Mouse (Mus musculus) thymus, adult 2 months (tissue): ENCODE data around the gene Ngp. TPM values are rescaled to one million over a fixed set of nuclear protein-coding genes. Genes with fewer than 3 reads are reported as not detected.
"Not testable (repeated sequence)": the region's sequence is repeated elsewhere in the genome, so short reads cannot be mapped to it uniquely, and the experiment has no call there.

Experiments
- DNase-seq: peaks from one replicate; pipeline ENCODE4 v3.0.0; 2021
- H3K27ac ChIP-seq: fragments of 200-500 bp; 2 replicates; pipeline ENCODE4 v1.5.1; 2012; ENCODE audit warnings: low read length, control low read depth; ENCODE audit not compliant: control insufficient read depth, insufficient read depth
- H3K27me3 ChIP-seq: fragments of 200-500 bp; 2 replicates; pipeline ENCODE4 v1.6.1; 2012; ENCODE audit warnings: mild to moderate bottlenecking, low read length, moderate library complexity, mixed read lengths; ENCODE audit not compliant: control insufficient read depth, insufficient read depth
- H3K36me3 ChIP-seq: fragments of 200-500 bp; 2 replicates; pipeline ENCODE4 v1.6.1; 2012; ENCODE audit warnings: mild to moderate bottlenecking, low read length, moderate library complexity; ENCODE audit not compliant: control insufficient read depth, insufficient read depth
- H3K4me1 ChIP-seq: fragments of 200-500 bp; replicated peaks from 2 replicates; pipeline ENCODE4 v1.6.1; 2012; ENCODE audit warnings: low read length; ENCODE audit not compliant: control insufficient read depth, insufficient read depth
- H3K4me3 ChIP-seq: fragments of 200-500 bp; 2 replicates; pipeline ENCODE4 v1.5.1; 2012; ENCODE audit warnings: mild to moderate bottlenecking, low read length, control low read depth, moderate library complexity; ENCODE audit not compliant: control insufficient read depth, insufficient read depth
- CTCF ChIP-seq: fragments of 200-500 bp; IDR thresholded peaks from 2 replicates; pipeline ENCODE4 v1.5.1; 2012; ENCODE audit warnings: mild to moderate bottlenecking, control low read depth, low read length, moderate library complexity, borderline replicate concordance; ENCODE audit not compliant: control insufficient read depth, poor library complexity, insufficient read depth; ENCODE audit errors: extremely low read depth
- POLR2A ChIP-seq: fragments of 200-500 bp; IDR thresholded peaks from 2 replicates; pipeline ENCODE4 v1.6.1; 2012; ENCODE audit warnings: mild to moderate bottlenecking, low read length, control low read depth, moderate library complexity; ENCODE audit not compliant: control insufficient read depth, poor library complexity, insufficient read depth; ENCODE audit errors: extremely low read depth
- WGBS: fragments of 180-500 bp; shearing (Covaris S2); methylation state at CpG from one replicate; pipeline ENCODE4 v1.1.7; 2018; 5-methylcytosine and 5-hydroxymethylcytosine counted together
- polyA plus RNA-seq: library from polyadenylated mRNA; depleted of rRNA; stranded (reverse); fragments of >200 nt; gene quantifications from 2 replicates; pipeline ENCODE4 v1.2.3, GENCODE M21; 2012; rRNA removed

Ngp gene
- polyA plus RNA-seq: 10.6 and 19.4 TPM in 2 replicates

GRCm38 (mm10) chr9:110419511-110420112 lies at the start of gene Ngp:
Ngp (plus strand) TSS chr9:110419747.
- no peak for DNase-seq
- WGBS: 96% methylated on average over 12 of the region's 12 CpGs
- no peak within 1 kb of the TSS for H3K4me3 ChIP-seq
- H3K4me1 ChIP-seq: no peaks in the 10 kb centered on the region
- no peak within 1 kb of the TSS for H3K27ac ChIP-seq
- TF ChIP-seq POLR2A (no peak), CTCF (no peak)
- H3K36me3 ChIP-seq: no peaks in the 10 kb centered on the region
- H3K27me3 ChIP-seq: no peaks in the 10 kb centered on the region

- no peak overlapping the region for H3K27ac ChIP-seq
- no peaks in the 10 kb centered on the region for H3K4me1 ChIP-seq
- no peak for DNase-seq
- TF ChIP-seq POLR2A (no peak), CTCF (no peak)
- H3K36me3 ChIP-seq: peaks cover 4% of the 10 kb centered on the region
- H3K4me3 ChIP-seq: no peak overlapping the region
- no peaks in the 10 kb centered on the region for H3K27me3 ChIP-seq
- WGBS: 95% methylated on average over 3 of the region's 3 CpGs
Measured at GRCm38 (mm10) chr9:110369860-110370259, 49.7 kb upstream of the Ngp start.

- H3K4me3 ChIP-seq: no peak overlapping the region
- peaks cover 13% of the 10 kb centered on the region for H3K36me3 ChIP-seq
- no peaks in the 10 kb centered on the region for H3K4me1 ChIP-seq
Measured at GRCm38 (mm10) chr9:110373871-110374270, 45.7 kb upstream of the Ngp start.

GRCm38 (mm10) chr9:110375668-110376067 lies 43.9 kb upstream of the Ngp start:
- WGBS: 97% methylated on average over 3 of the region's 3 CpGs

More at GRCm38 (mm10) chr9:110373871-110374270, 45.7 kb upstream of the Ngp start:
- DNase-seq: no peak
- Histone ChIP-seq H3K27ac (no peak overlapping the region), H3K27me3 (no peaks in the 10 kb centered on the region)
- WGBS: 97% methylated on average over 13 of the region's 13 CpGs
- TF ChIP-seq POLR2A (no peak), CTCF (no peak)

GRCm38 (mm10) chr9:110377655-110378054 lies 41.9 kb upstream of the Ngp start:
- H3K27me3 ChIP-seq, H3K4me1 ChIP-seq, H3K4me3 ChIP-seq, H3K27ac ChIP-seq, DNase-seq: not testable (repeated sequence)
- peaks cover 12% of the 10 kb centered on the region for H3K36me3 ChIP-seq
- 91% methylated on average over 15 of the region's 15 CpGs for WGBS

More at GRCm38 (mm10) chr9:110375668-110376067, 43.9 kb upstream of the Ngp start:
- no peaks in the 10 kb centered on the region for H3K4me1 ChIP-seq
- H3K4me3 ChIP-seq: no peak overlapping the region
- no peak for DNase-seq
- no peak overlapping the region for H3K27ac ChIP-seq
- no peaks in the 10 kb centered on the region for H3K27me3 ChIP-seq
- peaks cover 13% of the 10 kb centered on the region for H3K36me3 ChIP-seq
- TF ChIP-seq POLR2A (no peak), CTCF (no peak)

GRCm38 (mm10) chr9:110379361-110379760 lies 40.2 kb upstream of the Ngp start:
- no peaks in the 10 kb centered on the region for H3K27me3 ChIP-seq
- H3K36me3 ChIP-seq: peaks cover 24% of the 10 kb centered on the region
- WGBS: 96% methylated on average over 8 of the region's 8 CpGs
- H3K4me1 ChIP-seq: no peaks in the 10 kb centered on the region
- no peak for DNase-seq
- no peak overlapping the region for H3K4me3 ChIP-seq
- TF ChIP-seq POLR2A: no peak
- TF ChIP-seq CTCF: no peak
- H3K27ac ChIP-seq: no peak overlapping the region

- Histone ChIP-seq H3K4me1 (no peaks in the 10 kb centered on the region), H3K27ac (no peak overlapping the region), H3K36me3 (peaks cover 34% of the 10 kb centered on the region), H3K27me3 (no peaks in the 10 kb centered on the region), H3K4me3 (no peak overlapping the region)
- TF ChIP-seq CTCF (no peak), POLR2A (no peak)
- no peak for DNase-seq
- WGBS: 93% methylated on average over 21 of the region's 21 CpGs
Measured at GRCm38 (mm10) chr9:110380662-110381061, 38.9 kb upstream of the Ngp start.
